Mouse (Mus musculus) limb, embryonic 15.5 days (tissue): Measurements from ENCODE around the gene Itga9. TPM values are rescaled to one million over a fixed set of nuclear protein-coding genes. Genes with fewer than 3 reads are reported as not detected.

Source experiments
- ATAC-seq: fragments of 200-750 bp; cut with Nextera tagmentation; 2 replicates; pipeline ENCODE4 v1.8.0; 2017; ENCODE audit warnings: low read depth, moderate TSS enrichment; ENCODE audit not compliant: insufficient number of reproducible peaks, low FRiP score, low TSS enrichment
- H3K27ac ChIP-seq: fragments of 300-500 bp; sonication (generic); 2 replicates; pipeline ENCODE4 v1.5.1; 2015; ENCODE audit warnings: moderate library complexity, mild to moderate bottlenecking, inconsistent platforms
- H3K27me3 ChIP-seq: fragments of 300-500 bp; sonication (generic); 2 replicates; pipeline ENCODE4 v1.6.1; 2015; ENCODE audit warnings: inconsistent platforms
- H3K36me3 ChIP-seq: fragments of 300-500 bp; sonication (generic); 2 replicates; pipeline ENCODE4 v1.6.1; 2015; ENCODE audit warnings: inconsistent platforms
- H3K4me1 ChIP-seq: fragments of 300-500 bp; sonication (generic); 2 replicates; pipeline ENCODE4 v1.6.1; 2015; ENCODE audit warnings: inconsistent platforms
- H3K4me2 ChIP-seq: fragments of 300-500 bp; sonication (generic); 2 replicates; pipeline ENCODE4 v1.6.1; 2015; ENCODE audit warnings: mild to moderate bottlenecking, inconsistent platforms
- H3K4me3 ChIP-seq: fragments of 300-500 bp; sonication (generic); 2 replicates; pipeline ENCODE4 v1.5.1; 2015; ENCODE audit warnings: mild to moderate bottlenecking, inconsistent platforms
- H3K9ac ChIP-seq: fragments of 300-500 bp; sonication (generic); 2 replicates; pipeline ENCODE4 v1.6.1; 2015; ENCODE audit warnings: inconsistent platforms
- H3K9me3 ChIP-seq: fragments of 300-500 bp; sonication (generic); 2 replicates; pipeline ENCODE4 v1.6.1; 2016; ENCODE audit warnings: inconsistent platforms
- WGBS: fragments of 180-500 bp; shearing (Covaris S2); methylation state at CpG from one replicate; pipeline ENCODE4 v1.1.7; 2015; 5-methylcytosine and 5-hydroxymethylcytosine counted together
- polyA plus RNA-seq: library from polyadenylated mRNA; unstranded; fragments of >200 nt; fragmentation: Nextera tagmentation; extraction: Ambion mirVana; gene quantifications from 2 replicates; pipeline ENCODE4 v1.2.1, GENCODE M21; 2015

Gene Itga9
- polyA plus RNA-seq, 1 experiment from 2014 or later, result 9.9 TPM

- no peaks in the 10 kb centered on the region for H3K9me3 ChIP-seq
- no peaks in the 10 kb centered on the region for H3K36me3 ChIP-seq
- H3K9ac ChIP-seq, result no peak overlapping the region
- no peak overlapping the region for H3K4me3 ChIP-seq
- H3K4me1 ChIP-seq, result peaks cover 21% of the 10 kb centered on the region
- peak overlapping the region; percentile 48 for H3K27ac ChIP-seq
- H3K4me2 ChIP-seq, result 0 out of 2 replicates have a peak overlapping the region, but pooled peaks have one; percentile 1
- ATAC-seq, result 0 out of 2 replicates have a peak, but pooled peaks have one; percentile 17
- no peaks in the 10 kb centered on the region for H3K27me3 ChIP-seq
- 24% methylated on average over 15 of the region's 15 CpGs for WGBS
Observed at GRCm38 (mm10) chr9:118678020-118678750, 71.7 kb downstream of the Itga9 start.

DNA sequence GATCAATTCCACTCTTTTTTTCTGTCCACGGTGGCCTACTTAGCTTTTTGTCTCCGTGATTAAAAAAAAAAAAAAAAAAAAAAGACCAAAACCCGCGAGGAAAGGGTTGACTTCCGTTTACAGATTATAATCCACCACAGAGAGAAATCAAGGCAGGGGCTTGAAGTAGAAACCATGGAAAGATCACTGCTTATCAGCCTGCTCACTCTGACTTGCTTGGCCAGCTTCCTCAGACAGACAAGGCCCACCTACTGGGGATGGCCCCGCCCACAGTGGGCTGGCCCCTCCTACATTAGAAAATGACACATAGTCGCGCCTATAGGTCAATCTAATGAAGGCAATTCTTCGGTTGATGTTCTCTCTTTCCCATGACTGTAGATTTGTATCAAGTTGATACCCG is 72.3 kb downstream of the Itga9 start:
- Histone ChIP-seq H3K4me3 (no peak overlapping the region), H3K27me3 (no peaks in the 10 kb centered on the region), H3K36me3 (no peaks in the 10 kb centered on the region), H3K27ac (no peak overlapping the region), H3K9ac (no peak overlapping the region), H3K4me1 (peaks cover 21% of the 10 kb centered on the region), H3K9me3 (no peaks in the 10 kb centered on the region), H3K4me2 (no peak overlapping the region)
- WGBS, result 73% methylated on average over 10 of the region's 10 CpGs
- ATAC-seq, result no peak

DNA sequence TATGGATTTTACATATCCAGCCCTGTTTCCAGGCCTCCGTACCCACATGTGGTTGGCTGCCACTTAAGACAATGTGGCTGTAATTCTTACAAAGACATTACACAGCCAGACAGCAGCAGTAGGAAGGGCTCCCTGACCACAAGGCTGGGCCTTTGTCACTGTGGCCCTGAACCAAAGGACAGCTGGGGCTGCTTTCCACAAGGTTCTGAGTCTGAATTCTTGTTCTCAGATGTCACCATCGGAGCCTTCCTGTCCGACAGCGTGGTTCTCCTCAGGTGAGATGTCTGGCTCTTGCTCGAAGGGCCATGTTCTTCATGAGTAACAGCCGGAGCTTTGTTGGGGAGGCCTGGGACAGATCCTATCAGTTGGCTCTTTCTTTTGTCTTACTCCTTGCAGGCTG is 75.0 kb downstream of the Itga9 start:
- H3K9me3 ChIP-seq, result no peaks in the 10 kb centered on the region
- 84% methylated on average over 6 of the region's 6 CpGs for WGBS
- no peak for ATAC-seq
- no peak overlapping the region for H3K27ac ChIP-seq
- H3K4me3 ChIP-seq, result no peak overlapping the region
- H3K36me3 ChIP-seq, result peaks cover 7% of the 10 kb centered on the region; the same call in 1 of the 2 replicates
- peaks cover 21% of the 10 kb centered on the region for H3K4me1 ChIP-seq
- H3K9ac ChIP-seq, result no peak overlapping the region
- H3K27me3 ChIP-seq, result no peaks in the 10 kb centered on the region
- H3K4me2 ChIP-seq, result no peak overlapping the region

DNA sequence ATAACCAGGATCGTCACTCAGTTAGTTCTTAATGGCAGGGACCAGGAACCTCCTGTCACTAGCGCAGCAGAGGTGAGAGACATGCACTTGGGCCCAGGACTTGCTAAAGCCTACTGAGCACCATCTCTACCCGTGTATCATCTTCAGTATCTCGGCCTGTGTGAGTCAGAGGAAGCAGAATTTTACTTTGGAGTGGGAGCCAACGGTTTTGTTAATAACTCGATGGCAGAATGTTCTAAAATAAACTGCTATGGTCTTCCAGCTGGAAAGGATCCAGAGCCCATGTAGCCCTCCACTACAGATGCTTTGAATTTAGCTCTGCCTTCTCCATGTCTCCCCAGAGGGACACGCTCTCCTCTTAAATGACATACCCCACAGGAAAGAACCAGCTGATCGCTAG is 75.7 kb downstream of the Itga9 start:
- ATAC-seq, result no peak
- no peak overlapping the region for H3K4me2 ChIP-seq
- no peak overlapping the region for H3K4me3 ChIP-seq
- WGBS, result 65% methylated on average over 8 of the region's 8 CpGs
- no peaks in the 10 kb centered on the region for H3K27me3 ChIP-seq
- H3K9me3 ChIP-seq, result no peaks in the 10 kb centered on the region
- peaks cover 7% of the 10 kb centered on the region; the same call in 1 of the 2 replicates for H3K36me3 ChIP-seq
- H3K9ac ChIP-seq, result no peak overlapping the region
- H3K27ac ChIP-seq, result no peak overlapping the region
- H3K4me1 ChIP-seq, result peaks cover 16% of the 10 kb centered on the region

- H3K27ac ChIP-seq, result no peak overlapping the region
- no peaks in the 10 kb centered on the region for H3K27me3 ChIP-seq
- H3K9me3 ChIP-seq, result no peaks in the 10 kb centered on the region
- H3K4me3 ChIP-seq, result no peak overlapping the region
- H3K4me2 ChIP-seq, result no peak overlapping the region
- H3K4me1 ChIP-seq, result peaks cover 8% of the 10 kb centered on the region
- no peak for ATAC-seq
- 87% methylated on average over 7 of the region's 7 CpGs for WGBS
- no peak overlapping the region for H3K9ac ChIP-seq
- peaks cover 7% of the 10 kb centered on the region; the same call in 1 of the 2 replicates for H3K36me3 ChIP-seq
Observed at GRCm38 (mm10) chr9:118683507-118683906, 77.0 kb downstream of the Itga9 start.

DNA sequence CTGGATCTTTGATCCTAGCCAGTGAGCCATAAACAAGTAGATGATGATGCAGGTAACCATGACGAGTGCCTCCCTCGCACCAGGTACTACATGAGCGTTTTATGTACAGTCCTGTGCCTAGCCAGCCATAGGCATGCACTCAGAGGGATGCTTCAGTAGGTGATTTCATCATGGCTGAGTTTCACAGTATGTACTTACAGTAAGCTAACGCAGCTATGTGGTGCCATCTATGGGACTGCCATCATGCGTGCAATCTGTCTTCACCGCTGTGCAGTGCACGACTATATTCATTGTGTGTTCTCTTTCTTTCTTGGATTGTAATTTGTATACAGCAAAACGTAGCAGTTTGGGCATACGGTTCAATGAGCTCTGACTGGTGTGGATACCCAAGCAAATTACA is 77.9 kb downstream of the Itga9 start:
- Histone ChIP-seq H3K9me3 (no peaks in the 10 kb centered on the region), H3K36me3 (peaks cover 7% of the 10 kb centered on the region; the same call in 1 of the 2 replicates), H3K4me1 (peaks cover 12% of the 10 kb centered on the region), H3K27me3 (0 out of 2 replicates have a peak, but pooled peaks cover under 1% of the 10 kb centered on the region), H3K9ac (no peak overlapping the region), H3K4me2 (no peak overlapping the region), H3K27ac (no peak overlapping the region), H3K4me3 (no peak overlapping the region)
- 91% methylated on average over 9 of the region's 9 CpGs for WGBS
- no peak for ATAC-seq

DNA sequence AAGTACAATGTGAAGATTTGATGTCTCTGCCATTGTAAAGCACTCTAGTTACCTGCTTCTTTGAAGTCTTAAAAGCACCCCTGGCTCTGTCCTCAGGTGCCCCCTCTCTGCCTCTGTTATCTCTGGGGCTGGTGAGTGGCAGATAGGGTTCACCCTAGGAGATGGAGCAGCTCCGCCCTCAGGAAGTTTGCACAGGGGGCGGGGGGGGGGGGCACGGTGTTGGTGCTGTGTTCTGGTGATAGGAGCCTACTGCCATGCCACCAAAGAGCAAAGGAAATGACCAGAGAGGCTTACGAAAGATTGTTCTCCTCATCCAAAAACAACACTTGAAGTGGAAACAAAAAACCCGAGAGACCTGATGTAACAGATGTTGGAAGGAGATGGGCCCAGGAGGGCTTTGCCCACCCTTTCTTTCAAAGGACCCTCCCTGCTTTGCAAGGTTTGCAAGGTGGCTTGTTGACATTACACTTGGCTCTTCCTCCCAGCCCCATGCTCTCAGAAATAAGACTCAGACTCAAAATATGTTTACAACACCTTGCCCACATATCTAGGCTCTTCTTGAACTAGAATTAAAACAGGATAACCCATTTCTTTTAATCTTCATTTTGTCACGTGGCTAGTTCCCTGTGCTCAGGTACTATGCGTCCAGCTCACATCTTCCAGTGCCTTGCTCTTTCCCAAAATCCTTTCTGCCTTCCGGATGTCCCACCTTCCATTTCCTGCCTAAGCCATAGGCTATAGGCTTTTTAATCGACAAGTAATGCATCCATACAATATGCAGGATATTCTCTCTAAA is 79.9 kb downstream of the Itga9 start:
- Histone ChIP-seq H3K4me2 (no peak overlapping the region), H3K9me3 (no peaks in the 10 kb centered on the region), H3K27ac (no peak overlapping the region), H3K4me1 (peaks cover 22% of the 10 kb centered on the region), H3K27me3 (0 out of 2 replicates have a peak, but pooled peaks cover 6% of the 10 kb centered on the region), H3K9ac (no peak overlapping the region), H3K36me3 (peaks cover 7% of the 10 kb centered on the region; the same call in 1 of the 2 replicates), H3K4me3 (no peak overlapping the region)
- WGBS, result 72% methylated on average over 9 of the region's 9 CpGs
- no peak for ATAC-seq

- Histone ChIP-seq H3K4me2 (no peak overlapping the region), H3K27me3 (0 out of 2 replicates have a peak, but pooled peaks cover 6% of the 10 kb centered on the region), H3K4me3 (no peak overlapping the region), H3K4me1 (peaks cover 32% of the 10 kb centered on the region), H3K36me3 (peaks cover 7% of the 10 kb centered on the region; the same call in 1 of the 2 replicates), H3K9ac (no peak overlapping the region), H3K9me3 (no peaks in the 10 kb centered on the region), H3K27ac (no peak overlapping the region)
- WGBS, result 44% methylated on average over 4 of the region's 4 CpGs
- no peak for ATAC-seq
Observed at GRCm38 (mm10) chr9:118688248-118688647, 81.8 kb downstream of the Itga9 start.

- no peaks in the 10 kb centered on the region for H3K9me3 ChIP-seq
- H3K36me3 ChIP-seq, result peaks cover 7% of the 10 kb centered on the region; the same call in 1 of the 2 replicates
- H3K27ac ChIP-seq, result no peak overlapping the region
- H3K4me2 ChIP-seq, result no peak overlapping the region
- H3K27me3 ChIP-seq, result 0 out of 2 replicates have a peak, but pooled peaks cover 6% of the 10 kb centered on the region
- H3K9ac ChIP-seq, result no peak overlapping the region
- no peak for ATAC-seq
- peaks cover 38% of the 10 kb centered on the region for H3K4me1 ChIP-seq
- H3K4me3 ChIP-seq, result no peak overlapping the region
- 17% methylated on average over 14 of the region's 14 CpGs for WGBS
Observed at GRCm38 (mm10) chr9:118688921-118689451, 82.5 kb downstream of the Itga9 start.

DNA sequence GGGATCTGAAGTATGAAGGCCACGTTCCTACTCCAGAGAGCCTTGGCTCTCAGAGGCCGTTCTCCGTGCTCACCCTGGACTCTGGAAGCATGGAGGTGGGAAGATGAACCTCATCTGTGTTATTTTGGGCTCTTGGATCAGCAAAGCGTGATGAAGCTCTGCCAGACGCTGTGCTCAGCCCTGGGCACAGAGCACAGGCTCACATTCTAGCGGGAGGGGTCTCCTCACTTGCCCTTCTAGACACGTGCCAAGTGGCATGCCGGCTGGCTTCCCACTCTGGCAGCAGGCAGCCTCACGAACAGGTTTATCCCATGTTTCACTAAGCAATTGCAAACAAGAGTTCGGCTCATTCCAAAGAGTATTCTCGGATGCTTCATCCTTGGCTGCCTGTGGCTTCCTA is 86.8 kb downstream of the Itga9 start:
- Histone ChIP-seq H3K4me3 (no peak overlapping the region), H3K36me3 (peaks cover 5% of the 10 kb centered on the region; the same call in 1 of the 2 replicates), H3K4me1 (peaks cover 56% of the 10 kb centered on the region), H3K27me3 (0 out of 2 replicates have a peak, but pooled peaks cover 6% of the 10 kb centered on the region), H3K9me3 (no peaks in the 10 kb centered on the region), H3K27ac (peak overlapping the region; percentile 47; the same call in 1 of the 2 replicates), H3K9ac (no peak overlapping the region), H3K4me2 (no peak overlapping the region)
- WGBS, result 61% methylated on average over 11 of the region's 11 CpGs
- no peak for ATAC-seq

- Histone ChIP-seq H3K27ac (peak overlapping the region; percentile 12; the same call in 1 of the 2 replicates), H3K4me2 (no peak overlapping the region), H3K27me3 (0 out of 2 replicates have a peak, but pooled peaks cover 5% of the 10 kb centered on the region), H3K9ac (no peak overlapping the region), H3K9me3 (no peaks in the 10 kb centered on the region), H3K36me3 (peaks cover 10% of the 10 kb centered on the region; the same call in 1 of the 2 replicates), H3K4me1 (peaks cover 45% of the 10 kb centered on the region), H3K4me3 (no peak overlapping the region)
- 19% methylated on average over 8 of the region's 8 CpGs for WGBS
- ATAC-seq, result peak; percentile 89
Observed at GRCm38 (mm10) chr9:118694420-118694825, 87.9 kb downstream of the Itga9 start.
